Mouse (Mus musculus): ENCODE data around the gene Btbd2.

DNA sequence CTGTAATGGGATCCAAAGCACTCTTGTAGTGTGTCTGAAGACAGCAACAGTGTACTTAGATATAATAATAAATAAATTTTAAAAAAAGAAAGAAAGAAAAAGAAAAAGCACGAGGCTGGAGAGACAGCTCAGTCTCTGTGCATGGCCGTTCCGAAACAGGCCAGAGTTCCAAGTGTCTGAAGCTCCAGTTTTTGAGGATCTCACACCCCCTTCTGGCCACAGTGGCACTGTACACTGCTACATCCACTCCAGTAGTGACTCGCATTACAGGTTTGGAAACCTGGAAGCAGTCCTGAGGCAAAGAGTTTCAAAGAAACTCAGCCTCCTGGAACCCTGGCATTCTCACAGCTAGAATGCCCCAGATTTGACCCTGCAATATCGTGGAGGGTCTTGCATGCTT is 31.0 kb upstream of the Btbd2 start:
- TF ChIP-seq POLR2A (IDR thresholded peaks at IDR 0.05; ENCODE audit: borderline replicate concordance, control insufficient read depth, low read depth, low read length) (no peak), CTCF (IDR thresholded peaks at IDR 0.05; ENCODE audit: control insufficient read depth, insufficient read depth, low read length) (peak; percentile 73)

All from bone marrow, adult 2 months (tissue).